Mouse (Mus musculus): ENCODE measurements at regions not wholly inside any gene's neighbourhood (a gene's known extent, or its start where the extent isn't known, plus 50 kb on each side); places are given as distances from the start of the nearest gene placed in this dataset.

- no peak for DNase-seq
These were observed 481.2 kb upstream of the Pmfbp1 start for GRCm38 (mm10) chr8:109012655-109013054.

GRCm38 (mm10) chr8:109013577-109013976, 480.2 kb upstream of the Pmfbp1 start:
- no peak for DNase-seq

- no peak for DNase-seq
These were observed 479.1 kb upstream of the Pmfbp1 start for GRCm38 (mm10) chr8:109014746-109015145.

GRCm38 (mm10) chr8:109019565-109019964, 474.3 kb upstream of the Pmfbp1 start:
- DNase-seq = no peak

- DNase-seq = no peak
These were observed 473.7 kb upstream of the Pmfbp1 start for GRCm38 (mm10) chr8:109020102-109020501.

DNA sequence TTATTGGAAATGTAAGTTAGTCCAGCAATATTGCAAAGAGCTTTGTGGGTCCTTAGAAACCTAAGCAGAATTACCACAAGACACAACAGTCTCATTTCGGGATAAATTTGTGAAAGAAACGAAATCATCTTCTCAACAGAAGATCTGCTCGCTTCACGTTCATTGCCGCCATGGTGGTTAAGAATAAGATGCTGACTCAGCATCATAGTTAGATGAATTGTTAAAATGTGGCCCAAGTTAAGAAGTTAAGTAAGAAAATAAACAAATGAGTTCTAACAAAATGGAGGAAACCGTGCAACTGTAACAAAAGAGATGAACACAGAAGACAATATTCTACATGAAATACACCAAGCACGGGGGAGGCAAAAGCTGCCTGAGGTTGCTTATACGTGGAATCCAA, 465.9 kb upstream of the Pmfbp1 start:
- DNase-seq = no peak

GRCm38 (mm10) chr8:109053608-109054007, 440.2 kb upstream of the Pmfbp1 start:
- no peak for DNase-seq

DNA sequence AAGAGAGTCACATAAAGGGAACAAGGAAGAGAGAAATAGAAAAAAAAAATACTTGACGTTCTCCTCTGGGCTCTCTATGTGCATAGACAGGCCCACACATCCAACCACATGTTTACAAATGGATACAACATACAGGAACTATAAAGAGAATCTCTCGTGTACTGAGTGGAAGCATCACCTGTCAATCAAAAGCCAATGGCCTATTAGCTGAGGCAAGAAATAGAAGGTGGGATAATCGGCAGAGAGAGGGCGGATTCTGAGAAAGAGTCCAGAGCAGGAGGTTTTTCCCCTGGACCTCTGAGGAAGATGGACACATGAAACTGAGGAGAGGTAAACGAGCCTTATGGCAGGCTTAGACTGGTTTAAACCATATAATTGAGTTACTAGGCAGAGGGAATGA, 434.7 kb upstream of the Pmfbp1 start:
- no peak for DNase-seq

GRCm38 (mm10) chr8:109062376-109062775, 431.5 kb upstream of the Pmfbp1 start:
- no peak for DNase-seq

DNA sequence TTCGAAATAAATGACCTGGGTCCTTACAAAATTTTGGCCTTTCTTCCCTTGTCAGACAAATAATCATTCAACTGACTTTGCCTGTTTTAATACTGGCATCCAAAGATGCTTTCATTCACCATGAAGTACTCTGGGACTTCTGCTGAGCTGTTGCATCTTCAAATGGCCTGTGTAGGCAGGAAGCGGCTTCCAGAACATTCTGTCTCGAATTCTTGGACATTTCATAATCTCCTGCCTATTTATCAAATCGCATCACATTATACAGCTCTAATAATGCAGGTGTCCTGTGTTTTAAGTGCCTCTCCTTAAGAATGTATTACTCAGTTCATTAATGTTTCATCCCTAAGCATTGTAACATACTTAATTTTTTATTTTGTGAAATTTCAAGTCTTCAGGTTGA, 420.1 kb upstream of the Pmfbp1 start:
- no peak for DNase-seq

GRCm38 (mm10) chr8:109075006-109075405, 418.8 kb upstream of the Pmfbp1 start:
- no peak for DNase-seq

GRCm38 (mm10) chr8:109079223-109079622, 414.6 kb upstream of the Pmfbp1 start:
- no peak for DNase-seq

DNA sequence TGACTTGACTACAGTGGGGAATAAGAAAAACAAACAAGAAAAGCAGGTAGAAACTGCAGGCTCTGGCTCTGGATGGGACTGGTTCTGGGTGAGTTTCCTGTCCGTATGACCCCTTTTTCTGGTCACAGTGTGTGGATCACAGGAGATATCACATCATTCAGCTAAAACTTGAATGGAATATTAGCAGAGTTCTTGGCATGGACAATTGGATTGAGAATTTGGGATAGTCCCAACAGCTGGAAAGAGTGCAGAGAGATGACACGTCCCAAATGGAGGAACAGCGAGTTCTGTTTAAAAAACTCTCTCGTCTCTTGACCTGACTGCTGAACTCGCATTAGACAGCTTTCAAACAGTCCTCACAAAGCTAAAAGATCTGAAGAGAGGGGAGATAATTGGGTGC, 412.5 kb upstream of the Pmfbp1 start:
- no peak for DNase-seq

DNA sequence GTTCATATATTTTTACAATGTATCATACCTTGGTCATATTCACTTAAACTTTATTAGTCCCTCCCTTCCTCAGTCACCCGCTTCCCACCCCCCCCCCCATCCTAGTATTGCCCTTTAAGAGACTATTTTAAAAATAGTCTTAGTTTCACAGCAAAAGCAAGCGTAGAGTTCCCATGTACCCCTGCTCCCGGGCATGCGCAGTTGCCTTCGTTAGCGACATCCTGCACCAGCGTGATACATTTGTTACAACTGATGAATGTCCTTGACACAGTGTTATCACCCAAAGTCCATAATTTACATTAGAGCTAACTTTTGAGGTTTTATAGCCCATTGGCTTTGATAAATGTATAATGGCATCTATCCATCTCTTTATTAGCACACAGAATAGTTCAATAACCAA, 408.7 kb upstream of the Pmfbp1 start:
- DNase-seq = no peak

- no peak for DNase-seq
These were observed 406.0 kb upstream of the Pmfbp1 start for GRCm38 (mm10) chr8:109087781-109088180.

DNA sequence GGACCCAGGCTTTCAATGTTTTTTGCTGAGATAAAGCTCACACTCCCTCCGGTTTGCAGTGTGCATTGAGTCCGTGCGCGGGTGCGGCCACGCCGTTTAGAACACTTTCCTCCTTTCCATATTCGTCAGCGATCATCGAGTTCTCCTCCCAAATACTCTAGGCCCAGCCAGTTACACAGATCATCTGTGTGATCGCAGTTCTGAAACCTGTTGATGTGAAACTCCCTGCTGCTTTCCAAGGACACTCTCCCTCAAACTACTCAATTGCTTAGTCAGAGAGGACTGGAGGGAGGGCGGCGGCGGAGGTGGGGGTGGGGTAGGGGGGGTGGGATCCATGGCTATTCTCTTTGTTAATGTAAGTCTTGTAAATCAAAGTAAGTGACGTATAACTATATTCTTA, 394.2 kb upstream of the Pmfbp1 start:
- no peak for DNase-seq

- DNase-seq = peak; percentile 44
These were observed 392.4 kb upstream of the Pmfbp1 start for GRCm38 (mm10) chr8:109101416-109101815.

- no peak for DNase-seq
These were observed 389.0 kb upstream of the Pmfbp1 start for GRCm38 (mm10) chr8:109104798-109105326.

DNA sequence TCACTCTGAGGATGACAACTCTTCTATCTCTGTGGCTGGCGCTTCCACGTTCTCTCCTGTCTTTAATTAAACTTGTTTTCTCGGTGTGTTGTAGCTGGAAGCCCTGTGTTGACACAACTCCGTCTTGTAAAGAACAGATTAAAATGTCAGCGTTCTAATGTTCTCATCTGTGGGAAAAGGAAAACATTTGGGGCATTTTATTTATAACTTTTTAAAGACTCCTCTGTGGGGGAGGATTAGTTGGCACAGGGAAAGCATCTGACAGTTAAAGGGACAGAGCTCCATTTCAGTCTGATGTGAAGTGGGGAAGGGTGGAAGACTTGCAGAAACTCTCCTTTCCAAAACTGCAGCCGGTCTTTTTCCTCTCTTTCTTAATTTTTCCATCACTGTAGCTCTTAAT, 388.1 kb upstream of the Pmfbp1 start:
- DNase-seq = peak; percentile 10

- DNase-seq = no peak
These were observed 386.9 kb upstream of the Pmfbp1 start for GRCm38 (mm10) chr8:109106971-109107370.

GRCm38 (mm10) chr8:109107762-109108161, 386.1 kb upstream of the Pmfbp1 start:
- DNase-seq = no peak

DNA sequence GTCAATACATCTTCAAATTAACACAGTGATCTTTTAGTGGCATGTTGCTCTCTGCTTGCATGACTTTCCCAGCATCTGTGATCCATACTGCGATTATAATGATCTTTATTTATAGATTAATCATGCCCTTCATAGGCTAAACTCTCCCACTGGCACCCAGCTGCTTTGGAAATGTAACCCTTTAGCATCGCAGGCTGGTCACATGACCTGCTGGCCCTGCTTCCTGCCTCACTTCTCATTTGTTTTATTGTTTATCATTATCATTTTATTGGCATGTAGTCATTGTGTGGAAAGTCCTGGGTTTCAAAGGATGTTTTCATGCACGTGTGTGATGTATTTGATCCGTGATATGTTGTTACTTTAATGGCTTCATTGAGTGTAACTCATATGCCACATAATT, 384.4 kb upstream of the Pmfbp1 start:
- no peak for DNase-seq

DNA sequence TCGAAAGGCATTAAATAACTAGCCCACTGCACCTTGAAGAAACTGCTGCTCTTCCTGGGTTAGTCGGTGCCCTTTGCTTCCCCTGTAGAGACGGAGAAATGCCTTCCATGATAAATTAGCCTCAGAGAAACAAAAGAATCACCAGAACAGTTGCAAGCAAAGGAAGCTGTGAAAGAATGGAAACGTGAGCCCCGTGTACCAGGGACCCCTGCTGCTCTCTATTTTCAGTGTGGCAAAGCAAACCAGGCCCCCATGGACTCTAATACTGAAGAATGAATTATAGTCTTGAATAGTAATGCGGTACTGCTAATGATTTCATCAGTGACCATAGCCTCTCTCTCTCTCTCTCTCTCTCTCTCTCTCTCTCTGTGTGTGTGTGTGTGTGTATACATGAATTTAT, 372.1 kb upstream of the Pmfbp1 start:
- no peak for DNase-seq

DNA sequence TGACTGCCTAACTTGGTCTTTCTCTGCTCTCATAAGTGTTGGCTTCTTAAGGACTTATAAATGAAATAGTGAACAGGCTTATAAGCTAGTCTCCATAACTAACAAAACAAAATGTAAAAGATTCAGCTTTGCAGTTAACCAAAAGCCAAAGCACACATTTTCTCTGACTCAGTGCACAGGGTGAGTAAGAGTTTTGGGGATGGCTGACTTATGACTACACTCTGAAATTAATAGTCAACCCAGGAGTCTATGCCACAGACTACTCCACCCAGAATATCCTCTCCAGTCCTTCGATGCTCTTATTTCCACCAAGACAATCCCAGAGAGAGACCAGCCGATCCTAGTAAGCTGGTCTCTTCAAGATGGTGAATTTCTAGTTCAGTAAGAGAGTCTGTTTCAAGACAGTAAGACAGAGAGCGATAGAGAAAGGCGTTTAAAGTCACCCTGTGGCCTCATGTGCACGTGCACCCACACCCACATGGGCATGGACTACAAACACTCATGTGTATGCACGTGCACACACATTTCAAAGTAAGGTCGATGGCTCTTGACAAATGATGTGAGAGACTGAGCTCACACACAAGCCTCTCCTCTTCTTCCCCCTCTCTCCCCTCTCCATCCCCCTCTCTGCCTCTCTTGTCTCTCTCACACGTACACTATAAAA, 351.2 kb upstream of the Pmfbp1 start:
- no peak for DNase-seq

GRCm38 (mm10) chr8:109151711-109152110, 342.1 kb upstream of the Pmfbp1 start:
- no peak for DNase-seq
